Comparison of ENCODE assay signal across 9 mouse cellular contexts in the genomic region with DNA sequence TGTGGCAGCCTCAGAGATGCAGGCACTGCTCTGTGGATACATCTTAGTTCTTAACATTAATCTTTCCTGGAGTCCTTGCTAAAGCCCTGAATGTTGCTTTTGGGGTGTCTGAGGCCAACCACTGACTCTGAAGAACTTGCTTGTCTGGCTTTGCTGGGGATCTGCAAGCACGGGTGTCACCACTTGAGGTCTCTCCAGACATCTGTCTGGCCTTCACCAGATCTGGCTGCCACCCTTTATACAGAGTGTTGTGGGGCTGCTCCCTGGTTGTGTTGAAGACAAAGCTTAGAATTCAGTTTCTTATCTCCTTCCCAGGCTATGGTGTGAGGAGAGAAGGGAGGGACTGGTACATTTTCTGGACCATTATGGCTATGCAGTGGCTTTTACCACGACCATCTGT. TPM values are rescaled to one million over a fixed set of nuclear protein-coding genes. Genes with fewer than 3 reads are reported as not detected.
DNase-seq lines count a peak whose midpoint lies in the region; ATAC-seq and TF ChIP-seq lines count a peak whose summit lies in the region.
"Had no signal": no experiment of that assay in that cellular context is flagged by ENCODE, and none has a peak within 500 bp of the region (broad histone marks: within the 10 kb centered on the region; RNA-seq: fewer than 3 reads in every experiment).

No protein-coding gene starts in this region.

- no peak overlapping the region for H3K9ac ChIP-seq in stomach, postnatal 0 days (ENCODE audit: low read length)
- H3K9ac ChIP-seq: liver, embryonic 13.5 days had no signal

- no peak overlapping the region for H3K27ac ChIP-seq in stomach, postnatal 0 days (replicated peaks)
- H3K27ac ChIP-seq: liver, embryonic 13.5 days had no signal

- H3K4me3 ChIP-seq in lung, adult 2 months (replicated peaks; ENCODE audit: extremely low read depth, low read depth, low read length): no peak overlapping the region
- no peak overlapping the region for H3K4me3 ChIP-seq in stomach, postnatal 0 days (ENCODE audit: low read depth, low read length)
- H3K4me3 ChIP-seq: liver, embryonic 13.5 days had no signal

- no peaks in the 10 kb centered on the region; the same call in 1 of the 2 replicates for H3K36me3 ChIP-seq in stomach, postnatal 0 days (ENCODE audit: control insufficient read depth, insufficient read depth, low read length)

- ATAC-seq in frontal cortex, adult (ENCODE audit: low TSS enrichment): peak; percentile 74
- ATAC-seq in stomach, postnatal 0 days (ENCODE audit: low FRiP score, low TSS enrichment): no peak

- H3K4me2 ChIP-seq in stomach, postnatal 0 days (replicated peaks; ENCODE audit: low read depth): no peak overlapping the region
- H3K4me2 ChIP-seq: liver, embryonic 13.5 days had no signal

- peak; percentile 46; the same call in 1 of the 2 replicates for TF ChIP-seq CTCF in lung, adult 2 months (IDR thresholded peaks at IDR 0.05; ENCODE audit: insufficient read depth, low read length)
- peak; percentile 64 for TF ChIP-seq CTCF in stomach, postnatal 0 days (IDR thresholded peaks at IDR 0.05; ENCODE audit: low read depth)

- H3K27me3 ChIP-seq in stomach, postnatal 0 days (ENCODE audit: control insufficient read depth, insufficient read depth, low read length): no peaks in the 10 kb centered on the region
- H3K27me3 ChIP-seq: liver, embryonic 13.5 days had no signal

- no peaks in the 10 kb centered on the region for H3K4me1 ChIP-seq in lung, adult 2 months (ENCODE audit: control insufficient read depth, insufficient read depth, low read length)
- 0 out of 2 replicates have a peak, but pooled peaks cover 2% of the 10 kb centered on the region for H3K4me1 ChIP-seq in stomach, postnatal 0 days (replicated peaks; ENCODE audit: control insufficient read depth, insufficient read depth)
- H3K4me1 ChIP-seq: liver, embryonic 13.5 days had no signal

- peaks cover 6% of the 10 kb centered on the region; the same call in 1 of the 2 replicates for H3K9me3 ChIP-seq in stomach, postnatal 0 days (ENCODE audit: control insufficient read depth, low read length)

- TF ChIP-seq POLR2A in lung, adult 2 months (IDR thresholded peaks at IDR 0.05; ENCODE audit: borderline replicate concordance, extremely low read depth, low read depth, low read length): no peak

- no peak for TF ChIP-seq EP300 in stomach, postnatal 0 days (optimal IDR thresholded peaks at IDR 0.05)

- no peak for DNase-seq in frontal cortex, postnatal 36 days (ENCODE audit: low spot score in 2 of 2)
- no peak for DNase-seq in lung, adult 2 months
- DNase-seq in lung, postnatal 25 days (ENCODE audit: low spot score): no peak
- DNase-seq in gastrocnemius, postnatal 25 days: peak; percentile 35
- DNase-seq in stomach, postnatal 0 days (ENCODE audit: low spot score): no peak
- no peak for DNase-seq in retina, postnatal 1 day
- DNase-seq in embryo, embryonic 11 days: no peak
- DNase-seq: liver, embryonic 13.5 days had no signal

- WGBS in lung, adult 2 months: 35% methylated on average over 2 of the region's 2 CpGs
- 36% methylated on average over 2 of the region's 2 CpGs for WGBS in stomach, postnatal 0 days

RNA-seq across cellular contexts. Expression of gene Oit3, which starts 52.5 kb away (rescaled TPM):
- polyA plus RNA-seq in lung, adult 2 months (2012; rRNA removed): 0.78 and 2.0 TPM in 2 replicates
- total RNA-seq in gastrocnemius, postnatal 25 days (2021): under 1 TPM; 0.19 to 0.20 TPM
- polyA plus RNA-seq in stomach, postnatal 0 days (2015; fragmentation: Nextera tagmentation; extraction: Ambion mirVana): 0.28 and 0.29 TPM in 2 replicates
